Mouse (Mus musculus) MEL (cell line): ENCODE measurements around the gene Spib. TPM values are rescaled to one million over a fixed set of nuclear protein-coding genes. Genes with fewer than 3 reads are reported as not detected.

ENCODE experiments used
- DNase-seq: peaks from one replicate; pipeline ENCODE4 v3.0.0; 2011; ENCODE audit warnings: low read depth, low spot score
- H3K27ac ChIP-seq: 2 replicates; pipeline ENCODE4 v1.5.1; 2012; ENCODE audit warnings: low read depth, mild to moderate bottlenecking, control low read depth, low read length, moderate library complexity; ENCODE audit not compliant: control insufficient read depth
- H3K27me3 ChIP-seq, 2 experiments: fragments of 150-350 bp in 1 of 2; sonication (generic) in 1 of 2; 2 replicates each; pipeline ENCODE4 v1.6.1; 2012; ENCODE audit warnings: low read length in 2 of 2, mild to moderate bottlenecking in 2 of 2, improper control_type of control experiment in 1 of 2, moderate library complexity in 1 of 2; ENCODE audit not compliant: insufficient read depth in 2 of 2, control insufficient read depth in 1 of 2
- H3K36me3 ChIP-seq, 2 experiments: 2 replicates each; pipeline ENCODE4 v1.6.1; 2012 to 2014; ENCODE audit warnings: low read length in 2 of 2, improper control_type of control experiment in 1 of 2, inconsistent platforms in 1 of 2, mild to moderate bottlenecking in 1 of 2; ENCODE audit not compliant: insufficient read depth in 2 of 2, control insufficient read depth in 1 of 2
- H3K4me1 ChIP-seq, 2 experiments: fragments of 150-350 bp in 1 of 2; sonication (generic) in 1 of 2; 2 replicates each; pipeline ENCODE4 v1.6.1; 2012; ENCODE audit warnings: low read length in 2 of 2, improper control_type of control experiment in 1 of 2, mild to moderate bottlenecking in 1 of 2; ENCODE audit not compliant: insufficient read depth in 2 of 2, control insufficient read depth in 1 of 2
- H3K4me3 ChIP-seq, 2 experiments: fragments of 150-350 bp in 1 of 2; sonication (generic) in 1 of 2; 2 replicates each; pipeline ENCODE4 v1.5.1; 2012; ENCODE audit warnings: low read depth in 2 of 2, low read length in 2 of 2, mild to moderate bottlenecking in 2 of 2, moderate library complexity in 2 of 2, control low read depth in 1 of 2, improper control_type of control experiment in 1 of 2; ENCODE audit not compliant: control insufficient read depth in 1 of 2, insufficient read depth in 1 of 2
- H3K79me2 ChIP-seq: 2 replicates; pipeline ENCODE4 v1.6.1; 2012; ENCODE audit warnings: mild to moderate bottlenecking, low read length, moderate library complexity; ENCODE audit not compliant: control insufficient read depth, poor library complexity, insufficient read depth
- H3K9ac ChIP-seq: 2 replicates; pipeline ENCODE4 v1.6.1; 2012; ENCODE audit warnings: low read depth, mild to moderate bottlenecking, control low read depth, low read length, moderate library complexity; ENCODE audit not compliant: control insufficient read depth, poor library complexity, severe bottlenecking
- H3K9me3 ChIP-seq: fragments of 150-350 bp; sonication (generic); replicated peaks from 2 replicates; pipeline ENCODE4 v1.6.1; 2012; ENCODE audit warnings: mild to moderate bottlenecking, low read length, improper control_type of control experiment, moderate library complexity; ENCODE audit not compliant: insufficient read depth
- BHLHE40 ChIP-seq: IDR thresholded peaks from 2 replicates; pipeline ENCODE4 v1.6.1; 2012; ENCODE audit warnings: low read depth, mild to moderate bottlenecking, inconsistent platforms, low read length, improper control_type of control experiment, borderline replicate concordance
- CHD1 ChIP-seq: IDR thresholded peaks from 2 replicates; pipeline ENCODE4 v1.6.1; 2012; ENCODE audit warnings: low read depth, mild to moderate bottlenecking, inconsistent platforms, low read length, improper control_type of control experiment
- CHD2 ChIP-seq: IDR thresholded peaks from 2 replicates; pipeline ENCODE4 v1.6.1; 2011; ENCODE audit warnings: low read length, improper control_type of control experiment
- CTCF ChIP-seq, 3 experiments: IDR thresholded peaks in 2 of 3; conservative IDR thresholded peaks in 1 of 3; 2 replicates each; pipeline ENCODE4 v1.5.1; 2011 to 2012; ENCODE audit warnings: low read length in 3 of 3, low read depth in 2 of 3, mild to moderate bottlenecking in 2 of 3, improper control_type of control experiment in 1 of 3, inconsistent platforms in 1 of 3, mixed read lengths in 1 of 3, moderate library complexity in 1 of 3; ENCODE audit not compliant: control insufficient read depth in 1 of 3, insufficient read depth in 1 of 3, poor library complexity in 1 of 3, severe bottlenecking in 1 of 3
- EP300 ChIP-seq, 2 experiments: IDR thresholded peaks; 2 replicates each; pipeline ENCODE4 v1.6.1; 2011; ENCODE audit warnings: improper control_type of control experiment in 2 of 2, low read length in 2 of 2, low read depth in 1 of 2, mild to moderate bottlenecking in 1 of 2
- ETS1 ChIP-seq: IDR thresholded peaks from 2 replicates; pipeline ENCODE4 v1.6.1; 2012; ENCODE audit warnings: low read depth, mild to moderate bottlenecking, inconsistent platforms, low read length, improper control_type of control experiment, moderate library complexity
- GABPA ChIP-seq: IDR thresholded peaks from 2 replicates; pipeline ENCODE4 v1.6.1; 2012; ENCODE audit warnings: low read depth, mild to moderate bottlenecking, inconsistent platforms, low read length, improper control_type of control experiment, moderate library complexity
- GATA1 ChIP-seq: IDR thresholded peaks from 2 replicates; pipeline ENCODE4 v1.6.1; 2011; ENCODE audit warnings: low read depth, low read length, improper control_type of control experiment
- KAT2A ChIP-seq: conservative IDR thresholded peaks from 2 replicates; pipeline ENCODE4 v1.6.1; 2012; ENCODE audit warnings: low read depth, low read length, improper control_type of control experiment, inconsistent platforms
- MAX ChIP-seq: IDR thresholded peaks from 2 replicates; pipeline ENCODE4 v1.6.1; 2011; ENCODE audit warnings: low read length, improper control_type of control experiment
- MAZ ChIP-seq: IDR thresholded peaks from 2 replicates; pipeline ENCODE4 v1.6.1; 2012; ENCODE audit warnings: low read depth, mild to moderate bottlenecking, inconsistent platforms, low read length, improper control_type of control experiment
- MXI1 ChIP-seq: IDR thresholded peaks from 2 replicates; pipeline ENCODE4 v1.6.1; 2011; ENCODE audit warnings: mild to moderate bottlenecking, low read depth, low read length, improper control_type of control experiment
- MYB ChIP-seq: IDR thresholded peaks from 2 replicates; pipeline ENCODE4 v1.6.1; 2011; ENCODE audit warnings: mild to moderate bottlenecking, low read depth, low read length, improper control_type of control experiment
- MYC ChIP-seq: IDR thresholded peaks from 2 replicates; pipeline ENCODE4 v1.6.1; 2011; ENCODE audit warnings: low read depth, mild to moderate bottlenecking, low read length, improper control_type of control experiment, moderate library complexity
- NELFE ChIP-seq: IDR thresholded peaks from 2 replicates; pipeline ENCODE4 v1.6.1; 2011; ENCODE audit warnings: low read depth, low read length, improper control_type of control experiment
- NRF1 ChIP-seq: IDR thresholded peaks from 2 replicates; pipeline ENCODE4 v1.6.1; 2014; ENCODE audit warnings: low read depth, mild to moderate bottlenecking, inconsistent platforms, low read length, improper control_type of control experiment, moderate library complexity; ENCODE audit not compliant: poor library complexity, insufficient read depth, severe bottlenecking
- POLR2A ChIP-seq, 2 experiments: IDR thresholded peaks; 2 replicates each; pipeline ENCODE4 v1.6.1; 2011 to 2012; ENCODE audit warnings: low read length in 2 of 2, mild to moderate bottlenecking in 2 of 2, control low read depth in 1 of 2, improper control_type of control experiment in 1 of 2, low read depth in 1 of 2, moderate library complexity in 1 of 2; ENCODE audit not compliant: control insufficient read depth in 1 of 2, insufficient read depth in 1 of 2, poor library complexity in 1 of 2
- POLR2AphosphoS2 ChIP-seq: IDR thresholded peaks from 2 replicates; pipeline ENCODE4 v1.6.1; 2011; ENCODE audit warnings: low read length, improper control_type of control experiment
- POLR2AphosphoS5 ChIP-seq: IDR thresholded peaks from 2 replicates; pipeline ENCODE4 v1.6.1; 2012; ENCODE audit warnings: low read depth, borderline replicate concordance, mild to moderate bottlenecking, inconsistent platforms, low read length, moderate library complexity, mixed read lengths
- RAD21 ChIP-seq: IDR thresholded peaks from 2 replicates; pipeline ENCODE4 v1.6.1; 2011; ENCODE audit warnings: mild to moderate bottlenecking, low read depth, low read length, improper control_type of control experiment
- SIN3A ChIP-seq: IDR thresholded peaks from 2 replicates; pipeline ENCODE4 v1.6.1; 2012; ENCODE audit warnings: low read length, improper control_type of control experiment, inconsistent platforms
- SMC3 ChIP-seq: IDR thresholded peaks from 2 replicates; pipeline ENCODE4 v1.6.1; 2011; ENCODE audit warnings: low read depth, low read length, improper control_type of control experiment
- TAL1 ChIP-seq: IDR thresholded peaks from 2 replicates; pipeline ENCODE4 v1.6.1; 2012; ENCODE audit warnings: mild to moderate bottlenecking, inconsistent platforms, low read length, moderate library complexity, mixed read lengths
- TCF12 ChIP-seq: IDR thresholded peaks from 2 replicates; pipeline ENCODE4 v1.6.1; 2014; ENCODE audit warnings: low read depth, mild to moderate bottlenecking, inconsistent platforms, low read length, improper control_type of control experiment, moderate library complexity
- USF1 ChIP-seq: IDR thresholded peaks from 2 replicates; pipeline ENCODE4 v1.6.1; 2014; ENCODE audit warnings: low read depth, mild to moderate bottlenecking, inconsistent platforms, low read length, improper control_type of control experiment, moderate library complexity
- USF2 ChIP-seq, 2 experiments: IDR thresholded peaks; 2 replicates each; pipeline ENCODE4 v1.6.1; 2011 to 2012; ENCODE audit warnings: improper control_type of control experiment in 2 of 2, low read length in 2 of 2, borderline replicate concordance in 1 of 2, inconsistent platforms in 1 of 2, low read depth in 1 of 2, mild to moderate bottlenecking in 1 of 2; ENCODE audit not compliant: insufficient read depth in 1 of 2
- ZC3H11A ChIP-seq: IDR thresholded peaks from 2 replicates; pipeline ENCODE4 v1.6.1; 2012; ENCODE audit warnings: low read depth, mild to moderate bottlenecking, inconsistent platforms, low read length, improper control_type of control experiment
- ZMIZ1 ChIP-seq: IDR thresholded peaks from 2 replicates; pipeline ENCODE4 v1.6.1; 2012; ENCODE audit warnings: low read depth, mild to moderate bottlenecking, inconsistent platforms, low read length, improper control_type of control experiment, moderate library complexity
- ZNF384 ChIP-seq: IDR thresholded peaks from 2 replicates; pipeline ENCODE4 v1.6.1; 2012; ENCODE audit warnings: low read depth, mild to moderate bottlenecking, inconsistent platforms, low read length, improper control_type of control experiment
- polyA plus RNA-seq, 2 experiments: library from polyadenylated mRNA; stranded (reverse) in 1 of 2; unstranded in 1 of 2; fragments of >175 nt in 1 of 2; fragments of >200 nt in 1 of 2; gene quantifications; 2 replicates each; pipeline versions ENCODE4 v1.2.1 to v1.2.4; 2012; ENCODE audit warnings: low replicate concordance in 2 of 2, low read depth in 1 of 2; ENCODE audit not compliant: insufficient read length in 2 of 2, insufficient read depth in 1 of 2, missing spikeins in 1 of 2
- total RNA-seq: library from RNA; depleted of rRNA; stranded (reverse); fragments of 300-350 nt; gene quantifications from 2 replicates; pipeline ENCODE4 v1.2.3, GENCODE M21; 2012

Gene Spib
- total and polyA plus RNA-seq, 3 experiments, result 0.04 to 0.13 TPM; not detected in 1

DNA sequence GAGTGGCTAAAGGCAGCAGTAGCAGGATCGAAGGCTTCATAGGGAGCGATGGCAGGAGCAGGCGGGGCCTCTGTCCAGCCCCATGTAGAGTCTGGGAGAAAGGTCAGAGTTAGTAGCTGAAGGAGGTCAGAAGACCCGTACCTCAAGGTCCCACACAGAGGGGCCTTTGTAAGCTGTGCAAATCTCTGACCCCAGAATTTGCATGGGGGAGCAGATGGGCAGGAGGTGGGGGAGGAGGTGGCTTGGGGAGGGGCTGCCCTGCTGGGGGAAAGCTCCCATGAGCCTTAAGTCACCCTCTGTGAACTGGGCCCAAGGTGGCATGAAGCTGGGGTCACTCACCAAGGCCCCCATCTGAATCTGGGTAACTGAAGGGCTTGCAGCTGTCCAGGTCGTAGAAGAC lies 2.4 kb downstream of the Spib start:
- no peak for DNase-seq
- Histone ChIP-seq H3K9me3 (no peaks in the 10 kb centered on the region), H3K36me3 (0 out of 4 replicates have a peak, but pooled peaks cover 0 to 2% of the 10 kb centered on the region in 2 experiments), H3K27ac (no peak overlapping the region), H3K4me1 (peaks cover 0 to 6% of the 10 kb centered on the region in 2 experiments; a peak in 2 of 4 replicates), H3K79me2 (no peaks in the 10 kb centered on the region; the same call in 1 of the 2 replicates), H3K9ac (no peak overlapping the region), H3K4me3 (no peak overlapping the region), H3K27me3 (no peaks in the 10 kb centered on the region; a peak in 1 of 4 replicates)
- no peak for TF ChIP-seq KAT2A
- no peak for TF ChIP-seq ZC3H11A
- no peak for TF ChIP-seq CHD1
- no peak for TF ChIP-seq POLR2AphosphoS5
- no peak for TF ChIP-seq MAX
- TF ChIP-seq CHD2, result no peak
- no peak for TF ChIP-seq MYB

- H3K9ac ChIP-seq, result peak overlapping the region; percentile 79
- peak overlapping the region; percentile 62 for H3K27ac ChIP-seq
- peak overlapping the region; percentile 59 to 69 for H3K4me3 ChIP-seq
- 0 out of 4 replicates have a peak, but pooled peaks cover 0 to 2% of the 10 kb centered on the region in 2 experiments for H3K36me3 ChIP-seq
- no peaks in the 10 kb centered on the region; the same call in 1 of the 2 replicates for H3K79me2 ChIP-seq
- peaks cover 0 to 1% of the 10 kb centered on the region in 2 experiments; a peak in 1 of 4 replicates for H3K27me3 ChIP-seq
- peak; percentile 95 for DNase-seq
- H3K9me3 ChIP-seq, result no peaks in the 10 kb centered on the region
- H3K4me1 ChIP-seq, result peaks cover 0 to 6% of the 10 kb centered on the region in 2 experiments; a peak in 2 of 4 replicates
- TF ChIP-seq KAT2A (no peak), ZNF384 (no peak), SIN3A (peak; percentile 42; the same call in 1 of the 2 replicates), SMC3 (peak; percentile 64), NELFE (peak; percentile 81), GABPA (no peak), NRF1 (peak; percentile 82), CTCF (IDR thresholded peaks at IDR 0.05 in 2 of 3, conservative IDR thresholded peaks at IDR 0.05 in 1 of 3; ENCODE audit: control insufficient read depth in 1 of 3, insufficient read depth in 1 of 3, low read depth in 2 of 3, low read length in 3 of 3, poor library complexity in 1 of 3, severe bottlenecking in 1 of 3) (peak; percentile 69 to 80 (median 80)), MAZ (peak; percentile 88), CHD2 (no peak), ETS1 (no peak; the same call in 1 of the 2 replicates), CHD1 (no peak), BHLHE40 (no peak), POLR2A (IDR thresholded peaks at IDR 0.05; ENCODE audit: control insufficient read depth in 1 of 2, insufficient read depth in 1 of 2, low read depth in 1 of 2, low read length in 2 of 2, poor library complexity in 1 of 2) (peak; percentile 73 to 80), MYC (no peak; the same call in 1 of the 2 replicates), USF1 (peak; percentile 68; the same call in 1 of the 2 replicates), TAL1 (no peak), ZMIZ1 (no peak; the same call in 1 of the 2 replicates), USF2 (IDR thresholded peaks at IDR 0.05; ENCODE audit: borderline replicate concordance in 1 of 2, insufficient read depth in 1 of 2, low read depth in 1 of 2, low read length in 2 of 2) (no peak), POLR2AphosphoS5 (no peak), POLR2AphosphoS2 (peak; percentile 82; the same call in 1 of the 2 replicates), GATA1 (no peak), EP300 (IDR thresholded peaks at IDR 0.05; ENCODE audit: low read depth in 1 of 2, low read length in 2 of 2) (no peak), TCF12 (peak; percentile 46), MXI1 (peak; percentile 71), RAD21 (peak; percentile 49)
These were observed 4.1 kb downstream of the Spib start for GRCm38 (mm10) chr7:44527483-44528398.
